Mouse (Mus musculus) ovary, postnatal 36 days (tissue): ENCODE measurements at regions not wholly inside any gene's neighbourhood (a gene's known extent, or its start where the extent isn't known, plus 50 kb on each side); places are given as distances from the start of the nearest gene placed in this dataset.

Experiments
- DNase-seq: peaks from one replicate; pipeline ENCODE4 v3.0.0; 2022; ENCODE audit warnings: low spot score, mixed read lengths

GRCm38 (mm10) chr12:35246226-35247014 lies 199.4 kb downstream of the Snx13 start:
- DNase-seq, result no peak

GRCm38 (mm10) chr12:35232322-35232673 lies 185.3 kb downstream of the Snx13 start:
- DNase-seq, result no peak

GRCm38 (mm10) chr12:35231414-35232321 lies 184.7 kb downstream of the Snx13 start:
- no peak for DNase-seq

- no peak for DNase-seq
These were observed 173.4 kb downstream of the Snx13 start for GRCm38 (mm10) chr12:35220429-35220828.

- no peak for DNase-seq
These were observed 173.0 kb downstream of the Snx13 start for GRCm38 (mm10) chr12:35220002-35220401.

GRCm38 (mm10) chr12:35216725-35217124 lies 169.7 kb downstream of the Snx13 start:
- no peak for DNase-seq

GRCm38 (mm10) chr12:35209399-35209798 lies 162.4 kb downstream of the Snx13 start:
- no peak for DNase-seq

GRCm38 (mm10) chr12:35207605-35208004 lies 160.6 kb downstream of the Snx13 start:
- no peak for DNase-seq

- no peak for DNase-seq
These were observed 156.4 kb downstream of the Snx13 start for GRCm38 (mm10) chr12:35203398-35203797.

- DNase-seq, result no peak
These were observed 153.1 kb downstream of the Snx13 start for GRCm38 (mm10) chr12:35200110-35200509.
